Mouse (Mus musculus) common myeloid progenitor, adult 5-6 weeks (primary cell): ENCODE data around the gene Kcp. TPM values are rescaled to one million over a fixed set of nuclear protein-coding genes. Genes with fewer than 3 reads are reported as not detected.

Experiments
- ATAC-seq: replicated peaks from 2 replicates; pipeline ENCODE4 v1.8.0; 2016; ENCODE audit warnings: low read depth, mild to moderate bottlenecking, moderate TSS enrichment, inconsistent platforms; ENCODE audit not compliant: poor library complexity, severe bottlenecking
- total RNA-seq: library from RNA; stranded (forward); fragments of 200-1000, 187-1606 nt; gene quantifications from 2 replicates; pipeline ENCODE4 v1.2.3, GENCODE M21; 2017

Kcp gene
- total RNA-seq, 1 experiment from 2014 or later, result not detected

- no peak for ATAC-seq
Measured at GRCm38 (mm10) chr6:29468851-29469250, 38.9 kb downstream of the Kcp start.

- peak; percentile 88 for ATAC-seq
Measured at GRCm38 (mm10) chr6:29467583-29468354, 40.0 kb downstream of the Kcp start, which contains the start of gene Atp6v1f. Atp6v1f (plus strand) TSS chr6:29467718.

- ATAC-seq, result no peak
Measured at GRCm38 (mm10) chr6:29463388-29463787, 44.4 kb downstream of the Kcp start.

- no peak for ATAC-seq
Measured at GRCm38 (mm10) chr6:29461502-29461901, 46.2 kb downstream of the Kcp start.

- ATAC-seq, result no peak
Measured at GRCm38 (mm10) chr6:29450667-29451066, 57.1 kb downstream of the Kcp start.

GRCm38 (mm10) chr6:29449858-29450257 lies 57.9 kb downstream of the Kcp start:
- no peak for ATAC-seq

GRCm38 (mm10) chr6:29445354-29445753 lies 62.4 kb downstream of the Kcp start:
- ATAC-seq, result no peak

GRCm38 (mm10) chr6:29444773-29445172 lies 63.0 kb downstream of the Kcp start:
- peak; percentile 74 for ATAC-seq

GRCm38 (mm10) chr6:29439789-29440188 lies 68.0 kb downstream of the Kcp start:
- no peak for ATAC-seq

GRCm38 (mm10) chr6:29439251-29439650 lies 68.5 kb downstream of the Kcp start:
- ATAC-seq, result no peak

GRCm38 (mm10) chr6:29436461-29436934 lies 71.3 kb downstream of the Kcp start:
- ATAC-seq, result peak; percentile 22; the same call in 1 of the 2 replicates

- no peak for ATAC-seq
Measured at GRCm38 (mm10) chr6:29435940-29436451, 71.8 kb downstream of the Kcp start.

GRCm38 (mm10) chr6:29434911-29435691 lies 72.7 kb downstream of the Kcp start:
- ATAC-seq, result no peak

- ATAC-seq, result no peak
Measured at GRCm38 (mm10) chr6:29433804-29434795, 73.7 kb downstream of the Kcp start.

GRCm38 (mm10) chr6:29433038-29433803 lies 74.5 kb downstream of the Kcp start, which contains the start of gene Flnc:
Flnc (plus strand) TSS chr6:29433256.
- ATAC-seq, result peak; percentile 36; the same call in 1 of the 2 replicates

GRCm38 (mm10) chr6:29432676-29433037 lies 75.1 kb downstream of the Kcp start:
- ATAC-seq, result no peak

- ATAC-seq, result no peak
Measured at GRCm38 (mm10) chr6:29432156-29432555, 75.6 kb downstream of the Kcp start.

GRCm38 (mm10) chr6:29431473-29431872 lies 76.3 kb downstream of the Kcp start:
- ATAC-seq, result no peak
